Mouse (Mus musculus): ENCODE results near the gene Cfdp1.

Gene Cfdp1

DNA sequence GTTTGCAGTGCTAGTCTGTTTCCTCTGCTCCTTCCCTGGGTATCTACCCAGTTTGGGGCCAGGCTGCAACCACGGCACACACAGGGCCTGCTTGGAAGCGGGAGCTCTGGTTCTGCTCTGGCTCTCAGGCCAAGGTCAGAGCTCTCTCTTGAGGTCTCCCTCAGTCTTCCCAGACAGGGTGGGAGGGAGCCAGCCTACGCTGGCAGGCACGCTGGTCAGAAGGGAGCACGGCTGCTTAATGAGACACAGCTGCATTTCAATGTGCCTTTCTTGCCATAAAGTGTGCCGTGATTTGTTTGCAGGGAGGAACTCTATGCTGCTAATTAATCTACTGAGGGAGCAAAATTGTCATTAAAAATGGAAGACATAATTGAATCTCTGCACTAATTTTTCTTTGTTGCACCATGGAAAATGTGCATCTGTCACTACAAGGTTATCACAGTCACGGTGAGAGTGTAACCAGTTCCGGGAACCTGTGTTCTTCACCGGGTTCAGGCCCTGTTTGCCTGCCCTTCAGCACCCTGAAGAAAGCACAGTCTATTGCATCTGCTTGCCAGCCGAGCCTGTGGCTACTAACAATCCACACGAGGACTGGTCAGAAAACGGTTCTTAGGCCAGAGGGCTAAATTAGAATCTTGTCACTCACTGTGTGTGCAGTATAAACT lies 84.2 kb downstream of the Cfdp1 start:
- DNase-seq (ENCODE audit: low spot score in 2 of 2), result peak; percentile 14 to 25

DNA sequence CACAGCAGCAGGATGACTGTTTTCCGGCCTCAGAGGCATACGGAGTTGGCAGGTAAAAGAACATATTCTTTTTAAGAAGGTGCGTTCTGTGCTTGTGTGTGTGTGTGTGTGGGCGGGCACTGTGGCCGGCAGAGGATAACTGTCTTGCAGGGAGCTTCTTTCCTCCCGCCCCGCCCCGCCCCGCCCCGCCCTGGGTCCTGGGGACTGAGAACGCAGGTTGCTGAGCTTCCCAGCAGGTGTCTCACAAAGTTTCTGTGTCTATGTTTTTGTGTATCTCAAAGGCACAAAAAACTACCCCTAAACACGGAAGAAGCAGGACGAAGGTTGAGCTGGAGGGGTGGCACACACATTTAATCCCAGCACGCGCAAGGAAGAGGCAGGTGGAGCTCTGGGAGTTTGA lies 84.8 kb downstream of the Cfdp1 start:
- DNase-seq (ENCODE audit: low spot score in 2 of 2), result no peak

DNA sequence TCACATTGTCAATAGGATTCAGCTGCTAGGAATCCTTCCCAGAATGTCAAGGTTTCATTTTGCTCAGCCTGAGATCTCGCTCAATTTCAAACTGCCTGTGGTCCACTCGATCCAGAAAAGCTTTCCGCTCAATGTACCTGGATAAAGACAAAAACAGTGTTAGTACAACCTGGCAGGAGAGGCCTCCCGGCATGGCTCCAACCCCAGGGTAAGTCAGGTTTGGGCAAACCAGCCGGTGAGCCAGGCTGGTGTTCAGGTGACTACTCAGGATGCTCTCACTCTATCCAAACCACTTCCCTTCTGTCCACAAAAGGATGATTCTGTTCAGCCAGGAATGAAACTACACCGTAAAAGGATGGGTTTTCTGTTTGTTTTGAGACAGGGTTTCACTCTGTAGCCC lies 85.4 kb downstream of the Cfdp1 start:
- DNase-seq (ENCODE audit: low spot score in 2 of 2), result no peak

DNA sequence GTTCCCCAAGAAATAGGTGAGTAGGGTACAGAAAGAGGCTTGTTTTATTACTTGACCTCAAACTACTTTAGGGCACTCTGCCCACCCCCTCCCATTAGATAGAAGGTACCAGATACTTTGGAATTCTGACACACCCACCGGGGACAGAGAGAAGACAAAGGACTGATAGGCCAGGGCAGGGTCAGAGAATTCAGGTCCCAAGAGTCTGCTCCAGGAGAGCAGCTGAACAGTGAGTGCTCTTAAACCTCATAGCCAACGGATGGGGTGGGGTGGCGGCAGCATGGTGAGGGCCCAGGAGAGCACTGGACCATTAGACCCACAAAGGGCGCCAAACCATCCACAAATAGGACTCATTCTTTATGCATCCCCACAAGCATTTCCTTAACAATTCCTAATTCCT lies 88.5 kb downstream of the Cfdp1 start:
- DNase-seq (ENCODE audit: low spot score in 2 of 2), result no peak

DNA sequence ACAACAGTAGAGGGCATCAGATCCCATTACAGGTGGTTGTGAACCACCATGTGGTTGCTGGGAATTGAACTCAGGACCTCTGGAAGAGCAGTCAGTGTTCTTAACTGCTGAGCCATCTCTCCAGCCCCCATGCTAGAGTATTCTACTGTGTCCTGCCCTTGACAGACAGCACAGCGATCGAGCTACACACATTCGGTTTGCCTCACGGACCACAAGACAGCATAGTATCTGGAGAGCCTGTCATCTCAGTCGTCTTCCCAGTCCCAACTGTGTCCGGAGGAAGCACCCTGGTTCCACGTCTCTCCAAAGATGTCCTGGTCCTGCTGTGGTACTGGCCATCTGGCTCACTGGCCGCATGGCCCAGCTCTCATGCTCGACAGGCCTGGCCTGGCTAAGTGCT lies 89.0 kb downstream of the Cfdp1 start:
- DNase-seq (ENCODE audit: low spot score in 2 of 2), result no peak

DNA sequence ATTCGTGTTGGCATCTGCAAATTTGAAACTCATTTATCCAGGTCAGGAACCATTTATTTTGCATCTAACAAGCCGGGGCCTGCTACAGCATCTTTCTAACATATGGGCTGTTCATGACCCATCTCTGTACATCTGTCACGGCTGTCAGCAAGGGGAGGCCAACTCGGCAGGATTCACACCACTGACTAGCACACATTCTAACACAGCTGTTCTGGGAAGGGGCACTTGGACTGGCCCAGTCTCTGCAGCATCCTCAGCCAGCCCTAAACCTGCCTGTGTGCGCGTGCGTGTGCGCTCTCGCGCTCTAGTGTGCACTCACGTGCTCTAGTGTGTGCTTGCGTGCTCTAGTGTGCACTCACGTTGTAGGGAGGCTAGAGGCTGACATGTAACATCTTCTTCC lies 93.4 kb downstream of the Cfdp1 start:
- no peak for DNase-seq (ENCODE audit: low spot score in 2 of 2)

DNA sequence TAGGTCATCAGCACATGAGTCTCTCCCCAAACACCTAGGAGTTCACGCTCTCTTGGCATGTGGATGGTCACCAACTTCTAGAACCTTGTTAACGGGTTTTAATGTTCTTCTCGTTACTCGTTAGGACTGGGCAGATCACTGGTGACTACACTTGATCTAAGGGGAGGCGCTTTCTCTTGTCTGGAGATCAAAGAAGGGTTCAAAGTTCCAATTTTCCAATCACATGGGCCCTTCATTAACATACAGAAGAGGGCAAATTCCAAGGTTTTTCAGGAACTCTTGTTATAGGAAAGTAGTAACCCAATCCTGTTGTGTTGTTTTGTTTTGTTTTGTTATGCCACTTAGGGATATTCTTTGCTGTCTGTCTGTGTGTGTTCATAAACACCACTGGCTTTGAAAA lies 95.3 kb downstream of the Cfdp1 start:
- no peak for DNase-seq (ENCODE audit: low spot score in 2 of 2)

DNA sequence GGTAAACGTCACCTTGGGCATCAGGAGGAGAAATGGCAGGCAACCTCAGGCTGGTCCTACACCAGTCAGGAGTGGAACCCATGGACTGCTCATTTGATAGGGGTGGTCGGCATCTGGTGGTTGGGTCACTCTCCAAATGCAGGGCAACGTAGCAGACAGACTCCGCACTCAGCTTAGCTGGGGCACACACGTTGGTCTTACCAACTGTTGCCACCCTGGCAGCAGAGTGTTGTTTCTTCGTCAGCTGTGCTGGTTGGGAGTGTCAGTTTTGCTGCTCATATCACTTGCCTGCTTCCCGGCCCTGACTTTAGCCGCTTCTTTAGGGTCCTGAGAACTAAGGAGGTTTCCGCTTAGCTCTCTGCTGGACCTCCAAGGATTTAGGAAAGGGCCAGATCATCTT lies 96.5 kb downstream of the Cfdp1 start:
- no peak for DNase-seq (ENCODE audit: low spot score in 2 of 2)

DNA sequence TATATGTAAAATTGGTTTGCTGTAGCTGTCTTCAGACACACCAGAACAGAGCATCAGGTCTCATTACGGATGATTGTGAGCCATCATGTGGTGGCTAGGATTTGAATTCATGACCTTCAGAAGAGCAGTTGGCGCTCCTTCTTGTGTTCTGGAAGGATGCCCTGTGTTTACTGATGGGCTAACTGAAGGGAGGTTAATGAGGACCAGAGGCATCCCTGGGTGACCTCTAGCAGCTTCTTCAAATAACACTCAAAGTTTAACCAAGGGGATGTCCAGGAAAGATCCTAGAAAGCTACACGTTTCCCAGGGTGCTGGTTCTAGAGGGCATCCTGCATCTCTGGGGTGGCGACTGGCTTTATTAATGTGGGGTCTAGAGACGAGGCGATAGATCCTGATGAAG lies 99.4 kb downstream of the Cfdp1 start:
- DNase-seq (ENCODE audit: low spot score in 2 of 2), result no peak

DNA sequence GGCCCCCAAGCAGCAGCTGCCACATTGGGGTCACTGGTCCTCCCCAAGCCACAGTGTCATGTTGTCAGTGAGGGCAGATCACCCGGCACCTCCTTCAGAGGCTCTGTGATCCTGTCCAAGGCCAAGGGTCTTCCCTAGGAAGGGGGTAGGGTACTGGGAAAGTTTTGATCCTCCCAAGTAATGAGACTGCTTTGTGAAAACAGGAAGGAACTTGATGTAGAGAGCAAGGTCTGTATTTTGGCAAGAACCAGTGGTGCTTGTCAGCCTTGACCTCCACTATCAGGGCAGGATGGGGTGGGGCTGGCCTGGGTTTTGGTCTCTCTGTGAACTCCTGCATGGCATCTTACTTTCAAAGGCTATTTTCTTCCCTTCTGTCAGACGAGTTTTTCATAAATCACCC lies 100.0 kb downstream of the Cfdp1 start:
- no peak for DNase-seq (ENCODE audit: low spot score in 2 of 2)

DNA sequence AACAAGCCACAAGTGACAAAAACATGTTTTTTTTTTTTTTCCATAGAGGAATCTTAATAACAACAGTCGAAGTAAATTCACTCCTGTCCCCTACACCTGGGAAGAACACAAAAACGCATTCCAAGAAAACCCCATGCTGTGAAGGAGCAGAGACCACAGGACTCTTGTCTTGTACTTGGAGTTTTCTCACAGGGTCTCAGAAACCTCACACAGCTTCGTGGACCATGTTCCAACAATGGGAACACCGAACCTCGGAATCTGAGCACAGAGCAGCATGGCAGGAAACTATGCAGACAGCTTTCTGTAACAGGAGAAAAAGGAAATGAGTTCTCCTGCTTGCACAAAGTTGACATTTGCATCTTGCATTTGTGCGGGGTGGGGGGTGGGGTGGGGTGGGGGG lies 105.3 kb downstream of the Cfdp1 start:
- no peak for DNase-seq (ENCODE audit: low spot score in 2 of 2)

DNA sequence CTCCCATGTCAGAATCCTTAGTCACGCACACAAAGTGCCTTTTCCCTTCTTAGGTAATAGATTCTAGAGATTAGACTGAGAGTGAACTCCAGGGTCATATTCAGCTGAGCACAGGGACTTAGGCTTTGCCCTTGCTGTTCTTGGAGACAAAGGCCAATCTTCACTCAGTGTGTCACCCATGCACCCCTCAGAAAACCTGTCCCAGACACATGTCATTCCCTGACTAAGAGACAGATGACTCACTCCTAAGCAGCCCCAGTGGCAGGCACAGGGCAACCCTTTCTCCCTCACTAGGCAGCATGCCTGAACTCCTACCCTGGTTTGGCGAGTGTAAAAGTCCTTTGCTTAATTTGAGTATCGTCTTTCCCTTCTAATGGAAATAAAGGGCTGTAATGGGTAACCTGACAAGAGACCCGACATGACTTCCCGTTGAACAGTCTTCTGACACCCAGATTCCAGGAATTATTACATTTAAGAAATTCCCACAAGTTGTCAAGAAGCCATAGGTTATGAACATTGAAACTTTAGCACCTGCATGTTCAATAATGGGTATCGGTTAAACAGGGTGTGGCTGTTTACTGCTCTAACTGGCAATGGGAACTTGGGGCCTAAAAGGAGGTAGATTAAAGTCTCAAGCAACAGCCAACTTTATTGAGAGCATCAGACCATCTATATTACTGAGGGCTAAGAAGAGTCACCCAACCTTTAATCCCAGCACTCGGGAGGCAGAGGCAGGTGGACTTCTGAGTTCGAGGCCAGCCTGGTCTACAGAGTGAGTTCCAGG lies 106.0 kb downstream of the Cfdp1 start:
- no peak for DNase-seq (ENCODE audit: low spot score in 2 of 2)

DNA sequence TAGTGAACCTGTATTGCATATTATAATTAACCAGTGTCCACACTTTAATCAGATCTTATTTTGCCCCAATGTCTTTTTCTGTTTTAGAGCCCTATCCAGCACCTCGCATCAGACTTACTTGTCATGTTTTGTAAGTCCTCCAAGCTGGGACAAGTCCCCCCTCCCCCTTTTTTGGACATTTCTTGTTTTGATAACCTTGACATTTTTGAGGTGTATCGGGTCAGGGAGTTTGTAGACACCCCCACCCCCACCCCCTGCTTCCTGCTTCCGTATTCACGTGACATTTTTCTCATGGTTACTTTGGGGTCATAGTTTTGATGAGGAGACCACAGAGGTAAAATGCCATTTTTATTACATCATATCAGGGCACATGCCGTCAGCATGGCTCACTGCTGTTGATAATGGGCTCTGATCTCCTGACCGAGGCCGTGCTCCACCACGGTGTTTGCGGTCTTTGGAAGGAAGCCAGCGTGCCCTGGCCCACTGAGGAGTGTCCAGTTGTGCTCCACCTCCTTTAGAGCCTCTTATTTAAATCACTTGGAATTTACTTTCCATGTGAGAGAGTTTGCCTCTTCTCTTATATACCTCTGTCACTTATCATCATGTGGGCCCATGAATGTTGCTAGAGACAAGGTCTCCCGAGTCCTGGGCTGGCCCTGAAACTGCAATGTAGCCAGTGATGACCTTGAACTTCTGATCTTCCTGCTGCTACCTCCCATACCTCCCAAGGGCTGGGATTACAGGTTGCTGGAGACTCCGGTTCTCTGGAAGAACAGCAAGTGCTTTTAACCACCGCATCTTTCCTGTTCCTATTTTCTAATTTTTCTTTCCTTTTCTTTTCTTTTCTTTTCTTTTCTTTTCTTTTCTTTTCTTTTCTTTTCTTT lies 107.3 kb downstream of the Cfdp1 start:
- no peak for DNase-seq (ENCODE audit: low spot score in 2 of 2)

DNA sequence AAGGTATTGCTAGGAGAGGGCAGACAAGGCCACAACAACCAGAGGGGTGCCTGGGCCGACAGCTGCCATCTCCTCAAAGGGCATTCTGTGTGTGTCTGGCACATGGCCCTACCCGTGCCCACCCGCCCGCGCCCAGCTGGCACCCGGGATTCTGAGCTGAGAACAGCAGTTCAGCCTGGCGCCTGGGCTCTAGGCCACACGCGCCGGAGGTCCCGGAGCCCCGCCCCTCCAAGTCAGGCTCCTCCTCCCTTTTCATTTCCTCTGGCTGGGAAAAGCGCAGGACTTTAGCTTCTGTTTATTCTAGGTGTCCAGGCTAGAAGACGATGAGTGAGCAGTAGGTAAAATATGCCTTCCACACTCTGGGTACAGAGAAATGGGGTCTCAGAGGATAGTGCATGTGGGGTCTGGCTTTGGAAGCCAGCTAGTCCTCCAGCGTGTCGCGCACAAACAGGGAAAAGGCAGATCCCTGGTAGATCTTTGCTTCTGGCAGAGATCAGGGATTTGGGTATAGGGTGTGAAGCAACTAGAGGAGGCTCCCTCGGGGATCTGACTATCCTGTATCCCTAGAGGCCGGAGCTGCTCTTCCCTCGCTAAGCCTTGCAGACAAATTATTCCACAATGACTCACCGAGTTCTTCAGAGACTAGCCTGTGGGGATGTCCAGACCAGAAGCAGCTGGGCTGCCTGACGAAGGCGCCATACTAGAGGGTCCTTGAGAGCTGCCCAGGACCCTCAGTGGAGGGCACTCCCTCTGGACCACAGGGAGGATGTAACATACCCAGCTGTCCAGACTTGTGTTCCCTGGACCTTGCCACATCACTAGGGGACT lies 108.3 kb downstream of the Cfdp1 start:
- DNase-seq (ENCODE audit: low spot score in 2 of 2), result peak in 1 of 2 experiments; percentile 65

DNA sequence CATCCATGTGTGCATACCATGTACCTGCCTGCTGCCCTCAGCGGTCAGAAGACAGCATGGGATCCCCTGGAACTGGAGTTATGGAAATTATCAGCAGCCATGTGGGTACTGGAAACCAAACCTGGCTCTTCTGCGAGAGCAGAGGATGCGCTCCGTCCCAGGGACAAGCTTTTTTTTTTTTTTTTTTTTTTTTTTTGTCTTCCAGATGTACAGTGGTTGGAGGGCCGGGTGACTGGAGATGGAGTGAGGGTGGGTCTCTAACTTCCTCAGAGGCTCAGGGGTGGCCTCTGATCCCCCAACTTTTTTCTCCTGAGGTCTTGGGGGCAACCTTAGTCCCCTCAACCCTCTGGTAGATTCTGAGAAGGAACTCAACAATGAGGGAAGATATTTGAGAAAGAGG lies 109.0 kb downstream of the Cfdp1 start:
- DNase-seq (ENCODE audit: low spot score in 2 of 2), result no peak

DNA sequence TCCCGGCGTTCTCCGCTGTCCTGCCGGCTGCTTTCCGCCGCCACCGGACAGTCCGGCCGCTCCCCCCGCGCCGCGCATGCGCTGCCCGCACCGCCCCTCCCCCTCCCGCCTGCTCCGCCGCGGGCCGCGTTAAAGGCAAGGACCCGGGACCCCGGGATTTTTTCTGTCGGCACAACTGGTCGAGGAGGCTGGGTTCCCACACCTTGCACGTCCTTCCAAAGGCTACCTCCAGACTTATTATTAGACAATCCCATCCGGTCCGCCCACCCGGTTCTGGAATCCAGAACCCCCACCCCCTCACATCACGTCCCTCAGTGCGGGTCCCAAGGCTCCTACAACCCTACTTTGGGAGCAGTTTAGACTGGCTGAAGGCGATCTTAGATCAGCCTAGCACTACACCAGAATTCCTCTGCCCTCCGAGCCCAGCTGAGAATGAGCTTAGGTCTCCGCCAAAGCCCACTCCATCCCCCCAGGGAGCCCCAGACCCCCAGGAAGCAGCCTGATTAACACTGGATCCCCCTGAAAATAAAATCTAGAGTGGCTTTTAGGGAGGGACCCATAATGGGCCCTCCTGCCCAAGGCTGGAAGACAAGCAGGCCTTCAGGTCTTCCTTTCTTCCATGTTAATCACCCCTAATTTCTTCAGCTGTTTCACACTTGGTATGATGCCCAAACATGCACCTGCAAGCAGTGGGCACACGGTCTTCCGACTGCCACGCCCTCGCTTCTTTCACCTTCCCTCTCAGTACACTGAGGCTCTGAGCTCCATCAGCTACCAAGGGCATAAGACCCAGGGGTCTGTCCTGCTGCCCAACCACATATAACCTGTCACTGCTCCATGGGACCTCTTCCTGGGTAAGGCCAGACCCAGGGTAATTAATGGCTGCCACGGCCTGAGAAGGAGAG lies 110.0 kb downstream of the Cfdp1 start, which contains the start of gene Bcar1:
Gene Bcar1, minus strand, starts transcription at position 18 of the 905 bp plus-strand sequence.
- DNase-seq (ENCODE audit: low spot score in 2 of 2), result peak in 1 of 2 experiments; percentile 59

DNA sequence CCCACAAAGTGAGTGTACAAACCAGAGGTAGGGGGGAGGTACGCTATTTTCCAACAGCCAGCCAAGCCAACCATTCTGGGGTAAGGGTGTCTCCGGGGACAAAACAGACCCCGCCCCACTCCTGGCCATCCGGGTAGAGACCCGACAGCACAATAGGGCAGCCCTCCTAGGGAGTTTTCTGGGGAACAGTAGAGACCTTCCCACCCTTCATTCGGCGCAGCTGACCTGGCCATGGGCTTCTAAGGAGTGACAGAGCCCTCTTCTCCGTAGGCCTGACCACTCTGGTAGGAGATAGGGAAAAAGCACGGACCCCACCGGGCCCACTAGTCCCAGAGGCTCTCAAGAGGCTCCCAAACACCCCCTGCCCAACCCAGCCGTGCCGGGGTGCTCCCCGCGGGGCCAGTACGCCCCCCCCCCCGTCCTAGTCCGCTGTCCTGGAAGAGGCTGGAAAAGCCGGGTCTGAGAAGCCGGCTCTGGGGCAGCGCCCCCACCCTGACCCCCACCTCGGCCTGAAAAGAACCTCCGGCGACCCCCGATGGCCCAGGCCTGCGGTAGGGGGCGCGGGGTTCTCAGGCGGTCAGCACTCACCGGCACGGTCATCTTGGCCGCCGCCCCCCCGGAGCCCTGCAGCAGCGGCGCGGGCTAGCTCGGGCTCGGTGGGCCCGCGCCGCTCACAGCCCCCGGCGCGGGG lies 110.8 kb downstream of the Cfdp1 start:
- no peak for DNase-seq (ENCODE audit: low spot score in 2 of 2)

DNA sequence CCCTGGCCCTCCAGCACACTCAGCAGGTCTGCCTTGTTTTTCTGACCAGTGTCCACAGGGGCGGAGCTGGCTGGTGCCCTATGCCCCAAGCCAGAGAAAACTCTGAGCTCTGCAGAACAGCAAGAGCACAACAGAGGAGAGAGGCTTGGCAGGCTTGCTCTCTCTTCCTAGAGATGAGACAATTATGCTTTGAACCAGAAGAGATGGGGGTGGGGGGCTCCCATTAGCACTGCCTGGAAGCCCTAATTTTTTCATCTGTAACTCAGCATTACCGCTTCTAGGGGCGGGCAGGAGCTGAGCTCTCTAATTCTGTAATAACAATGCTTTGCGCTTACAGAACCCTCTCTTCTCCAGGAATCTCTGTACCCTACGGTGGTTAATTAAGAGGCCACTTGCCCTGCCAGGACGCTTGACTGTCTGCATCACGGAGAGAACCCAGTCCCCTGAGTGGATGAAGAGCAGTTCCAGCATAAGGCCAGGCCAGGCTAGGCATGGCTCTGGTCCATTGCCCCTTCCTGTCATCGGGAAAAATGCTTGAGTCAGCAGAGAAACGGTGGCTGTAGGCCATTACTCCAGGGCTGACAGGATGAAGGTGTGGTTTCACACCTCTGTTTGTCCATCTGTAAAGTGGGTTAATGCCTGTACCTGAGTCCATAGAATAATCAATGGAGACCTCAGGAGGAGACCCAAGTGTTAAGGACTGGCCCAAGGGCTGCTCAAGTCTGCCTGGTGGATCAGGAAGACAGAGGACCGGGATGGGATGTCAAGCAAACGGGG lies 111.6 kb downstream of the Cfdp1 start:
- DNase-seq (ENCODE audit: low spot score in 2 of 2), result no peak

DNA sequence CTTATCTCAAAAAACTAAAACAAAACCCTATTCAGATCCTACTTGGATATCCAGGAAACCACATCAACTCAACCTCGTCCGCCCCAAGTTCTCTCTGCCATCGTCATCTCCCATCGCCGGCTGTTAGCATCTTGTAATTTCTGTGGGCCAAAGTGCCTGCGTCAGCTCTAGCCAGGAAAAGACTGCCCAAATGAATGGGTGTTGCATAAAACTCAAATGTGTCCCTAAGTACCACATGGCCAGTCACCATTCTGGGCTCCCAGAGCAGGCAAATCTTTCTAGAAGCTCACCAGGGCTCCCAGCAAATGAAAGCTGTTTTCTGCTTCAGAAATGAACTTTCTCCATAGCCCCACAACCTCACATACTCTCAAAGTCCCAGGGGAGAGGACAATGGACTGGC lies 112.5 kb downstream of the Cfdp1 start:
- DNase-seq (ENCODE audit: low spot score in 2 of 2), result no peak
